Mouse (Mus musculus) MEL (cell line): ENCODE data around the gene Ccn2.
A peak's percentile ranks its signal among the peaks of the same experiment; 100 is the strongest.

ENCODE experiments used
- BHLHE40 ChIP-seq: IDR thresholded peaks from 2 replicates; pipeline ENCODE4 v1.6.1; 2012; ENCODE audit warnings: low read depth, mild to moderate bottlenecking, inconsistent platforms, low read length, improper control_type of control experiment, borderline replicate concordance
- CTCF ChIP-seq, 3 experiments: IDR thresholded peaks in 2 of 3; conservative IDR thresholded peaks in 1 of 3; 2 replicates each; pipeline ENCODE4 v1.5.1; 2011 to 2012; ENCODE audit warnings: low read length in 3 of 3, low read depth in 2 of 3, mild to moderate bottlenecking in 2 of 3, improper control_type of control experiment in 1 of 3, inconsistent platforms in 1 of 3, mixed read lengths in 1 of 3, moderate library complexity in 1 of 3; ENCODE audit not compliant: control insufficient read depth in 1 of 3, insufficient read depth in 1 of 3, poor library complexity in 1 of 3, severe bottlenecking in 1 of 3
- ELF1 ChIP-seq: IDR thresholded peaks from 2 replicates; pipeline ENCODE4 v1.6.1; 2014; ENCODE audit warnings: low read depth, mild to moderate bottlenecking, inconsistent platforms, low read length, improper control_type of control experiment, moderate library complexity
- MAFK ChIP-seq: IDR thresholded peaks from 2 replicates; pipeline ENCODE4 v1.6.1; 2011; ENCODE audit warnings: low read depth, mild to moderate bottlenecking, low read length, improper control_type of control experiment, borderline replicate concordance
- MAZ ChIP-seq: IDR thresholded peaks from 2 replicates; pipeline ENCODE4 v1.6.1; 2012; ENCODE audit warnings: low read depth, mild to moderate bottlenecking, inconsistent platforms, low read length, improper control_type of control experiment
- NELFE ChIP-seq: IDR thresholded peaks from 2 replicates; pipeline ENCODE4 v1.6.1; 2011; ENCODE audit warnings: low read depth, low read length, improper control_type of control experiment
- NRF1 ChIP-seq: IDR thresholded peaks from 2 replicates; pipeline ENCODE4 v1.6.1; 2014; ENCODE audit warnings: low read depth, mild to moderate bottlenecking, inconsistent platforms, low read length, improper control_type of control experiment, moderate library complexity; ENCODE audit not compliant: poor library complexity, insufficient read depth, severe bottlenecking
- POLR2A ChIP-seq, 2 experiments: IDR thresholded peaks; 2 replicates each; pipeline ENCODE4 v1.6.1; 2011 to 2012; ENCODE audit warnings: low read length in 2 of 2, mild to moderate bottlenecking in 2 of 2, control low read depth in 1 of 2, improper control_type of control experiment in 1 of 2, low read depth in 1 of 2, moderate library complexity in 1 of 2; ENCODE audit not compliant: control insufficient read depth in 1 of 2, insufficient read depth in 1 of 2, poor library complexity in 1 of 2
- POLR2AphosphoS2 ChIP-seq: IDR thresholded peaks from 2 replicates; pipeline ENCODE4 v1.6.1; 2011; ENCODE audit warnings: low read length, improper control_type of control experiment
- TCF12 ChIP-seq: IDR thresholded peaks from 2 replicates; pipeline ENCODE4 v1.6.1; 2014; ENCODE audit warnings: low read depth, mild to moderate bottlenecking, inconsistent platforms, low read length, improper control_type of control experiment, moderate library complexity
- UBTF ChIP-seq: IDR thresholded peaks from 2 replicates; pipeline ENCODE4 v1.6.1; 2012; ENCODE audit warnings: low read depth, mild to moderate bottlenecking, inconsistent platforms, low read length, improper control_type of control experiment, moderate library complexity, borderline replicate concordance; ENCODE audit not compliant: insufficient read depth
- ZMIZ1 ChIP-seq: IDR thresholded peaks from 2 replicates; pipeline ENCODE4 v1.6.1; 2012; ENCODE audit warnings: low read depth, mild to moderate bottlenecking, inconsistent platforms, low read length, improper control_type of control experiment, moderate library complexity

DNA sequence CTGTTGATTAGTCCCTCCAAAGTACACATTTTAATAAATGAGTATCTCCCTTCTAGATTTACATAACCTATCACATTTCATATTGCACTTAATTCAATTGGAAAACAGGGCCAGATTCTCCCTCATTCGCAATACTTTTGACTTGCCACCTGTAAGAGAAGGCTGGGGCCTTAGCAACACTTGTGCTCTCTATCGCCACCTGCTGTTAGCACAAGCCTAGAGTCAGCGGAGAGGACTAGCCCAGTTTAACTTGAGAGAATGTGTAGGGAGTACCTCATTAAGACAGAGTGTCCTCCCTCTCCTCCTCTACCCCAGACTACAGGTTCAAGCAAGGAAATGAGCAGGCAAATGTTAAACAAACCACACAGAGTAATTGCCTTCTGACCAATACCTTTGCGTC lies 4.1 kb upstream of the Ccn2 start:
- TF ChIP-seq NELFE (no peak), CTCF (IDR thresholded peaks at IDR 0.05 in 2 of 3, conservative IDR thresholded peaks at IDR 0.05 in 1 of 3; ENCODE audit: control insufficient read depth in 1 of 3, insufficient read depth in 1 of 3, low read depth in 2 of 3, low read length in 3 of 3, poor library complexity in 1 of 3, severe bottlenecking in 1 of 3) (peak; percentile 76 to 85 (median 76)), NRF1 (no peak), POLR2A (IDR thresholded peaks at IDR 0.05; ENCODE audit: control insufficient read depth in 1 of 2, insufficient read depth in 1 of 2, low read depth in 1 of 2, low read length in 2 of 2, poor library complexity in 1 of 2) (no peak), POLR2AphosphoS2 (no peak), MAZ (no peak), UBTF (no peak), ZMIZ1 (no peak), TCF12 (no peak), ELF1 (no peak), BHLHE40 (no peak), MAFK (no peak)
